Mouse (Mus musculus) kidney, embryonic 16.5 days (tissue): ENCODE results near the gene Hunk. TPM values are rescaled to one million over a fixed set of nuclear protein-coding genes. Genes with fewer than 3 reads are reported as not detected.
A peak's percentile ranks its signal among the peaks of the same experiment; 100 is the strongest.

Source experiments
- ATAC-seq: fragments of 200-750 bp; cut with Nextera tagmentation; 2 replicates; pipeline ENCODE4 v1.8.0; 2017; ENCODE audit warnings: moderate TSS enrichment; ENCODE audit not compliant: low FRiP score, low TSS enrichment
- H3K27ac ChIP-seq: fragments of 300-500 bp; sonication (generic); 2 replicates; pipeline ENCODE4 v1.5.1; 2014; ENCODE audit warnings: low read length
- H3K27me3 ChIP-seq: fragments of 300-500 bp; sonication (generic); 2 replicates; pipeline ENCODE4 v1.6.1; 2014; ENCODE audit warnings: low read length, control low read depth, mixed read lengths; ENCODE audit not compliant: insufficient read depth
- H3K36me3 ChIP-seq: fragments of 300-500 bp; sonication (generic); 2 replicates; pipeline ENCODE4 v1.6.1; 2014; ENCODE audit warnings: low read length, control low read depth, mixed read lengths; ENCODE audit not compliant: insufficient read depth
- H3K4me1 ChIP-seq: fragments of 300-500 bp; sonication (generic); 2 replicates; pipeline ENCODE4 v1.6.1; 2014; ENCODE audit warnings: low read length, control low read depth, mixed read lengths; ENCODE audit not compliant: insufficient read depth
- H3K4me2 ChIP-seq: fragments of 300-500 bp; sonication (generic); replicated peaks from 2 replicates; pipeline ENCODE4 v1.6.1; 2014; ENCODE audit warnings: low read depth, low read length
- H3K4me3 ChIP-seq: fragments of 300-500 bp; sonication (generic); 2 replicates; pipeline ENCODE4 v1.5.1; 2014; ENCODE audit warnings: mild to moderate bottlenecking, low read length
- H3K9ac ChIP-seq: fragments of 300-500 bp; sonication (generic); replicated peaks from 2 replicates; pipeline ENCODE4 v1.6.1; 2014; ENCODE audit warnings: low read length
- H3K9me3 ChIP-seq: fragments of 300-500 bp; sonication (generic); 2 replicates; pipeline ENCODE4 v1.6.1; 2016; ENCODE audit warnings: low read length, control low read depth
- WGBS: fragments of 180-500 bp; shearing (Covaris S2); extraction: QIAGEN DNeasy Blood & Tissue Kit; methylation state at CpG from one replicate; pipeline ENCODE4 v1.1.7; 2014; 5-methylcytosine and 5-hydroxymethylcytosine counted together
- polyA plus RNA-seq: library from polyadenylated mRNA; unstranded; fragments of >200 nt; fragmentation: Nextera tagmentation; extraction: Ambion mirVana; gene quantifications from 2 replicates; pipeline ENCODE4 v1.2.1, GENCODE M21; 2015

Gene Hunk
- 11.3 and 12.7 TPM in 2 replicates for polyA plus RNA-seq

DNA sequence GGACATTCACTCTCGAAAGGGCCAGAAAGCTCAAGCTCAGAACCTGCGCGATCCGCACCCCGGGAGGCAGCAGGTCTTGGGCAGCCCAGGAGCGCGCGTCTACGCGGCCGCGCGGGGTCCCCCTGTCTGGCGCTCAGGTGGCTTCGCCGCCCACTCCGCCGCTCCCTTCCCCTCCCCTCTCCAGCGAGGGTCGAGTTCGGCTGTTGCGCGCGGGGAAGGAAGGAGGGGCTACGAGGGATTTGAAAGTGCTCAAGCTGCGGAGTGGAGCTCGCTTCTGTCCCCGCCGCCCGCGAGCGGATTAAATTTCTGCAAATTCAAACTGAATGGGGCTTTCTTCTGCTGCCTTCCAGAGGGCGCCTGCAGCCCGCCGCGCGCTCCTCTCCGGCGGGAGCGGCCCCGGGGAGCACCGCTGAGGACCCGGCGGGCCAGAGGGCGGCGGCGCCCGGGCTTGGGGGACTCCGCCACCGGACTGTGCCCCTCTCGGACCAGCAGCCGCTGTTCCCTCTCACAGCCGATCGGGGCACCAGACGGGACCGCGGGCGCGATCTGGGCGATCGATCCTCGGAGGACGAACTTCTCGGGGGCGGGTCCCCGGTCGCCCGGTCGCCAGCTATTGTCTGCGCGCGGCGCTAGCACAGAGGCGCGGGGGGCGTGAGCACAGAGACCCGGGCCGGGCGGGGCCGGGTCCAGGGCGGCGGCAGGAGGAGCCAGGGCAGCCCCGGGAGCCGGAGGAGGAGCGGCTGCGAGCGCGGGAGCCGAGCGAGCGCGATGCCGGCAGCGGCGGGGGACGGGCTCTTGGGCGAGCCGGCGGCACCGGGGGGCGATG lies at the start of gene Hunk:
Gene Hunk, plus strand, starts transcription at position 326 of the 826 bp plus-strand sequence.
- peaks cover 42% of the 10 kb centered on the region for H3K4me1 ChIP-seq
- under 1% methylated on average over 79 of the region's 101 CpGs for WGBS
- peak within 1 kb of the TSS; percentile 94 for H3K27ac ChIP-seq
- peak within 1 kb of the TSS; percentile 79 for H3K4me2 ChIP-seq
- peak within 1 kb of the TSS; percentile 79 for H3K4me3 ChIP-seq
- H3K9me3 ChIP-seq, result peaks cover 6% of the 10 kb centered on the region; the same call in 1 of the 2 replicates
- ATAC-seq, result peak; percentile 84
- peak within 1 kb of the TSS; percentile 90 for H3K9ac ChIP-seq
- H3K27me3 ChIP-seq, result no peaks in the 10 kb centered on the region; the same call in 1 of the 2 replicates
- H3K36me3 ChIP-seq, result peaks cover 10% of the 10 kb centered on the region

DNA sequence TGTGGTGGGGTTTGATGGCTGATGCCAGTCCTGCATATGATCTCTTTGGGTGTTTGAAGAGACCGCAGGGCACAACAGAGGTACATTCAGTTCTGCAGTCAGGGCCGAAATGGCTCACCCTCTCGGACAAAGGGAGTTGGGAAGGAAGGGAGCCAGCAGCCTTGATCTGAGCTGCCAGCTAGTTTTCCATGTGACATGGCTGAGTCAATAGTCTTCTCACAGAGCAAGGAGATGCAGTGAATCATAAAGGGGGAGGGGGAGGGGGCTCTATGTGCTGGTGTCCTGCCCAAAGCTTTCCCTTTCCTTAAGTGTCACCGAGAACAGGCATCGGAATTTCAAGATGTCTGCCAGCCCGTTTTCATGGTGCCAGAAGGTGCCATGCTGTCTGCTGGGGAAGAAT lies 46.8 kb upstream of the Hunk start:
- Histone ChIP-seq H3K27me3 (peaks cover 3% of the 10 kb centered on the region; the same call in 1 of the 2 replicates), H3K27ac (no peak overlapping the region), H3K4me1 (no peaks in the 10 kb centered on the region), H3K4me3 (no peak overlapping the region), H3K4me2 (no peak overlapping the region), H3K9me3 (peaks cover 4% of the 10 kb centered on the region; the same call in 1 of the 2 replicates), H3K9ac (no peak overlapping the region), H3K36me3 (no peaks in the 10 kb centered on the region)
- WGBS, result 90% methylated on average over 6 of the region's 6 CpGs
- no peak for ATAC-seq

DNA sequence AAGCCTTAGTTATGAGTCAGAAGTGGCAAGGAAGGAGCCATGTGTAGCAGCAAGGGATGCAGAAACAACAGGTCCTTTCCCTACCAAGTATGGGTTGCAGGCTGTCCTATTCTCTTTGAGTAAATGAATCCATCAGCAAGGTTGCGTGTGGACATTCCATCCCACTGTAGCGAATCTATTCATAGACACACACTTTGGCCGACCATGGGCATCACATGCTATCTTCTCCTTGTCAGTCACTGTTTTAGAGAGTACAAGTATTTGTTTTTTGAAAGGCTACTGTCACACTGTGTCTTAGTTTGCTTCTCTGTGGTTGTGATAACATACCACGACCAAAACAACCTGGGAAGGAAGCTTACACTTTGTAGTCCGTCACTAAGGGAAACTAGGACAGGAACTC lies 44.7 kb upstream of the Hunk start:
- Histone ChIP-seq H3K4me3 (no peak overlapping the region), H3K27me3 (no peaks in the 10 kb centered on the region), H3K4me1 (no peaks in the 10 kb centered on the region), H3K27ac (no peak overlapping the region), H3K36me3 (no peaks in the 10 kb centered on the region), H3K9me3 (peaks cover 4% of the 10 kb centered on the region; the same call in 1 of the 2 replicates), H3K9ac (no peak overlapping the region), H3K4me2 (no peak overlapping the region)
- no peak for ATAC-seq
- WGBS, result 91% methylated on average over 5 of the region's 5 CpGs

DNA sequence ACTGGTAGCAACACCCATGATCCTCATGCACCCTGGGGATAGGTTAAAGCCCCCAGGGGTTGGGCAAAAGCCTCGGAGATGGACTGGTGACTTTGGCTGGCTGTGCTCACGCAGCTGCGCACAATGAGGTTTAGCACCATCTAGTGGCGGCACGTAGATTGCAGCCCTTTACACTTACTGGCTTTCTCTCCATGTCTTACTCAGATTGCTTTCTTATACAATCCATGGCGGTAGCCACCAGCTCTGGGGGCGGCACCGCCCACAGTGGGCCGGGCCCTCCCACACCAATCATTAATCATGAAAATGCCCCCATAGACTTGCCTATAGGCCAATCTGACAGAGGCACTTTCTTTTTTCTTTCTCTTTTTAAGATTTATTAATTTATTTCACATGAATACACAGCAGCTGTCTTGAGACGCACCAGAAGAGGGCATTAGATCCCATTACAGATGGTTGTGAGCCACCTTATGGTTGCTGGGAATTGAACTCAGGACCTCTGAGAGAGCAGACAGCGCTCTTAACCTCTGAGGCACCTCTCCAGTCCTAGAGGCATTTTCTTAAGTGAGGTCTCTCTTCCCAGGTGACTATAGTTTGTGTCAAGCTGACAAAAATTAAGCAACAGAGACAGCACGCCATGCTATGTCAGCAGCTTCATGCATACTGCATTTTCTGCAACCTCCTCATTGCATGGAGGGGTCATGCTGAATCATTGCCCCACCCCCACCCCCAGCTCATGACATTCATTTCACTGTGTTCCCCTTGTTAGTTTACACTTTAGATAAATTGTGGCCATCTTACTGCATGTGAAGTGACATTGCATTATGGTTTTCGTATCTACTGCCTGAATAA lies 35.9 kb upstream of the Hunk start:
- no peak overlapping the region for H3K27ac ChIP-seq
- peak; percentile 99 for ATAC-seq
- H3K4me3 ChIP-seq, result no peak overlapping the region
- H3K27me3 ChIP-seq, result no peaks in the 10 kb centered on the region
- no peaks in the 10 kb centered on the region for H3K4me1 ChIP-seq
- H3K4me2 ChIP-seq, result no peak overlapping the region
- H3K36me3 ChIP-seq, result no peaks in the 10 kb centered on the region
- no peak overlapping the region for H3K9ac ChIP-seq
- no peaks in the 10 kb centered on the region for H3K9me3 ChIP-seq
- 31% methylated on average over 12 of the region's 13 CpGs for WGBS

DNA sequence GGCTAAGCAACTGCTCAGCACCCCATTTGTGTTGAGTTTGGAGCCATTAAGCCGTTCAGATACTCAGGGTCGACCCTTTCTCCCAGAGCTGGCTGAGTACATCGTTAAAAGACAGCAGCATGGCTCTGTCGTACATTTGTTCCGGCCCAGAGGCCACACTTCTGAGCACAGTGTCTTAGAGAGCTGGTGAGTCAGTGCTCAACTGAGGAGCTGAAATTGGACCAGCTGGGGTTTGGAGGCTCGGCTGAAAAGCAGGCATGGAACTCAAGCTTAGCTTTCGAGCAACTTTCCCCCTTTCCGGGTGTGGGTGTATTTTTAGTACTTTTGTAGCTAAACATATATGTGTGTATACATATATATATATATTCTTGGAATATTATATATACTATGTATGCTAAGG lies 34.1 kb upstream of the Hunk start:
- Histone ChIP-seq H3K27me3 (no peaks in the 10 kb centered on the region), H3K4me3 (no peak overlapping the region), H3K4me2 (no peak overlapping the region), H3K9ac (no peak overlapping the region), H3K9me3 (no peaks in the 10 kb centered on the region), H3K36me3 (no peaks in the 10 kb centered on the region), H3K27ac (no peak overlapping the region), H3K4me1 (no peaks in the 10 kb centered on the region)
- 31% methylated on average over 8 of the region's 8 CpGs for WGBS
- ATAC-seq, result no peak

DNA sequence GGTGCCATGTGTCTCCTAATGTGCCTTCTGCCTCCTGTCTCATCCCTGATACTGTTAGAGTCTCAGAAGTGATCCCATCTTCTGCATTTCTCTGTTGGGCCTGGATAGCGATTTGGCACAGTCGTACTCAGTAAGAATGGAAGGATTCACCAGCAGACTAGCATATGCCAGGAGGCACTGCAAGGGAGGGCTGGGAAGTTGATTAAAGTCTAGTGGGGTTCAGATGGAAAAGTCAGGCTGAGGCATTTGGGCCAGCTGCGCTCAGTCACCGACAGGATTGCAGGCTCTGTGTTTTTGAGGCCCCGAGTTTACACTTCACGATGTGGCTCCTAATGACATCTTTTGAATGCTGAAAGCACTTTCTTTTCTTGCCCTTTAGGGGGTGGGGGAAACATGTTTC lies 33.1 kb upstream of the Hunk start:
- H3K9me3 ChIP-seq, result no peaks in the 10 kb centered on the region
- no peak overlapping the region for H3K27ac ChIP-seq
- no peaks in the 10 kb centered on the region for H3K27me3 ChIP-seq
- 53% methylated on average over 6 of the region's 6 CpGs for WGBS
- H3K9ac ChIP-seq, result no peak overlapping the region
- no peaks in the 10 kb centered on the region for H3K4me1 ChIP-seq
- no peak for ATAC-seq
- no peak overlapping the region for H3K4me2 ChIP-seq
- H3K36me3 ChIP-seq, result no peaks in the 10 kb centered on the region
- no peak overlapping the region for H3K4me3 ChIP-seq

DNA sequence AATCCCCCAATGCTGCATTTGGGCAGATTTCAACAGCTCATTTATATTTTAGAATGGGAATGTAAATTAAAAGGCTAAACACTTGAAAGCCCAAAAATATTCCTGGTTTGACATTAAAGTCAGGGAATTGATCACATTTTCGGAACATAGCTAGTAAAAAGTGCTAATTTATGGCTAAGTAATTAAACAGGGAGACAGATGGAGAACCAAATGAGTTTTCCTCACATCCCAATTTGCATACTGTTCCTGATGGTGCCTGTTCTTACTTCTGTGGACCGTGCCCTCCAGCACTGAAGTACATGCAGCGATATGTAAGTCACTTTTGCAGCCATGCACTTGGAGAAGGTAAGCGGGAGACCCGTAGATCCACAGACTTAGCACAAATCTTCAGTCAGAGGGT lies 32.7 kb upstream of the Hunk start:
- Histone ChIP-seq H3K36me3 (no peaks in the 10 kb centered on the region), H3K9me3 (no peaks in the 10 kb centered on the region), H3K9ac (no peak overlapping the region), H3K27me3 (no peaks in the 10 kb centered on the region), H3K4me3 (no peak overlapping the region), H3K4me2 (no peak overlapping the region), H3K27ac (no peak overlapping the region), H3K4me1 (no peaks in the 10 kb centered on the region)
- WGBS, result 75% methylated on average over 5 of the region's 5 CpGs
- no peak for ATAC-seq

DNA sequence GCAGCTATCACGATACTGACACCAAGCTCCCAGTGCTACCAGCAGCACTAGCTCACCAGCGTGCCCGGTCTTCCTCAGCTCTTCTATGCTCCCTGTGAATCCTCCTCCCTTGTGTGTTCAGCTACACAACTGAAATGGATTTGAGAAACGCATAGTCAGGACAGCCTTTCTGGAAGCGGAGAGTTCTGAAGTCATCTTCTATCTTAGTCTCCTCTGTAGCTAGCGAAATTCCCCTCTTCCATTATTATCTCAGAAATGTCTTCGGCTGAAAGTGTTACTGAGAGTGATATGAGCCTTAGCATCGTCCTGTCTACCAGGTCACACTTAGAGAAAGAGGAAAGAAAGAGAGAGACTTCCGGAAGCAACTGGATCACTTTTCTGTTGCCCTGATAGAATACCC lies 26.5 kb upstream of the Hunk start:
- ATAC-seq, result no peak
- H3K27ac ChIP-seq, result no peak overlapping the region
- H3K4me1 ChIP-seq, result no peaks in the 10 kb centered on the region; the same call in 1 of the 2 replicates
- no peaks in the 10 kb centered on the region for H3K36me3 ChIP-seq
- H3K9me3 ChIP-seq, result no peaks in the 10 kb centered on the region
- 83% methylated on average over 9 of the region's 9 CpGs for whole genome bisulfite sequencing
- H3K9ac ChIP-seq, result no peak overlapping the region
- H3K4me2 ChIP-seq, result no peak overlapping the region
- no peaks in the 10 kb centered on the region; the same call in 1 of the 2 replicates for H3K27me3 ChIP-seq
- no peak overlapping the region for H3K4me3 ChIP-seq

DNA sequence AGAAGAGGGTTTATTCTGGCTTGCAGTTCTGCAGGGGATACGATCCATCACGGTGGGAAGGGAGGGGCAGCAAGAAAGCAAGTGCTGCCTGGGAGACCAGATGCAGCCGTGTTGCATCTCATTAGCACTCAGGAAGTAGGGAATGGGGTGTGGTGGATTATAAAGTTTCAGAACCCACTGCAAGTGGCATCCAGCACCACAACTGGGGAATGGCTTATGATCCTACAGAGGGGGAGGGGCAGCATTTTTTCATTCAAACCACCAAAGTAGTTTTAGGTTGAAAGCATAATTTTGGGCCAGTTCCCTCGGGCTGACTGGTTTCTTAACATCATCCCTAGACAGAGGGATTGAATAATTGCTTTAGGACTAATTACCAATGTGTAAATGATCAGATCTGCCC lies 26.1 kb upstream of the Hunk start:
- H3K27me3 ChIP-seq, result no peaks in the 10 kb centered on the region; the same call in 1 of the 2 replicates
- no peak overlapping the region for H3K9ac ChIP-seq
- H3K4me1 ChIP-seq, result no peaks in the 10 kb centered on the region; the same call in 1 of the 2 replicates
- H3K27ac ChIP-seq, result no peak overlapping the region
- 20% methylated on average over 4 of the region's 4 CpGs for WGBS
- no peak overlapping the region for H3K4me3 ChIP-seq
- H3K4me2 ChIP-seq, result no peak overlapping the region
- H3K36me3 ChIP-seq, result no peaks in the 10 kb centered on the region
- no peak for ATAC-seq
- H3K9me3 ChIP-seq, result no peaks in the 10 kb centered on the region
